Mouse (Mus musculus): ENCODE data around the gene Aldh3a1.

- TF ChIP-seq MXI1 (IDR thresholded peaks at IDR 0.05; ENCODE audit: low read depth, low read length) (no peak), JUND (IDR thresholded peaks at IDR 0.05; ENCODE audit: low read depth, low read length) (no peak), EP300 (IDR thresholded peaks at IDR 0.05; ENCODE audit: low read depth in 1 of 2, low read length in 2 of 2) (no peak)
Observed at GRCm38 (mm10) chr11:61215936-61216335, 8.6 kb downstream of the Aldh3a1 start.
